Mouse (Mus musculus) stomach, postnatal 0 days (tissue): ENCODE data around the gene Nfia.

Experiments
- CTCF ChIP-seq: IDR thresholded peaks from 2 replicates; pipeline ENCODE4 v1.5.1; 2016; ENCODE audit warnings: antibody characterized with exemption, low read depth, mild to moderate bottlenecking, moderate library complexity
- EP300 ChIP-seq: optimal IDR thresholded peaks from 2 replicates; pipeline ENCODE3; 2016; ENCODE audit warnings: antibody characterized with exemption

DNA sequence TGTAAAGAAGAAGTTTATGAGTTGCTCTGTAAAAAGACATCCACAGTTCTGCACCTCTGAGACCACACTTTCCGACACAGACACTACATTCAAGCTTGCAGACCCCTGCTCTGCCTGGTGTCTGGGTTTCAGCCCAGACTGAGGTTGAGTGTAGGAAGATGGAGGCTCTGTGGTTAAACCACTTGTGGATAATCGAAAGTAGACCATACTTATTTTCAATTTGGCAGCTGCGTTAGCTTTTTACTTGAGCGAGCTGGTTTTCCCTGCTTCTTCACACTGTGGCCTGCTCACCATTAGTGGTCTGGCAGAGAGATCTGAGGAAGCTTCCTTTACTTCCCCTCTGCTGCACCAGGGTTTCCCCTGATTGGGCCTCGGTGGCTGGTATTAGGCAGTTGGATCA is 123.4 kb downstream of the Nfia start:
- TF ChIP-seq CTCF (no peak), EP300 (no peak)
